Mouse (Mus musculus) heart, postnatal 4 days (tissue): ENCODE measurements around the gene Tex12. TPM values are rescaled to one million over a fixed set of nuclear protein-coding genes. Genes with fewer than 3 reads are reported as not detected.

Experiments used
- DNase-seq: peaks from one replicate; pipeline ENCODE4 v3.0.0; 2021
- total RNA-seq, 2 experiments: library from RNA; stranded (reverse); gene quantifications; 2 replicates each; pipeline ENCODE4 v1.2.3; 2021

Gene Tex12
- total RNA-seq, 2 experiments from 2014 or later: not detected

DNA sequence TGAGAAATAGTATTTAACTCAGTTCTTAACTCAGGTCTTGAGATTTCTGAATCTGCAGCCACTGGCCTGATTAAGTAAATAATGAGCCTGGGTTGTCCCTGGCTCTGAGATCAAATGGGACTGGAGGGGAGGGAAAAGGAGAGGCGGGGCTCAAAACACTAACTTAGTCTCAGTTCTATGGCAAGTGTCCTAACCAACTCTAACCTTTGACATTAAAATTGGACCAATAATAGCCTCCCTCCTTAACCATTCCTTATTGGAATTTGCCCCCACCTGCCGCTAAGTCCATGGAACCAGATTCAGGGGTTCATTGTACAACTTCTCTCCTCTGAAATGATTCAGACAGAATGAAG lies 6.1 kb downstream of the Tex12 start, which contains the start of gene Bco2:
TSS of gene Bco2 (minus strand) at position 88 of the 353 bp plus-strand sequence.
- no peak for DNase-seq

DNA sequence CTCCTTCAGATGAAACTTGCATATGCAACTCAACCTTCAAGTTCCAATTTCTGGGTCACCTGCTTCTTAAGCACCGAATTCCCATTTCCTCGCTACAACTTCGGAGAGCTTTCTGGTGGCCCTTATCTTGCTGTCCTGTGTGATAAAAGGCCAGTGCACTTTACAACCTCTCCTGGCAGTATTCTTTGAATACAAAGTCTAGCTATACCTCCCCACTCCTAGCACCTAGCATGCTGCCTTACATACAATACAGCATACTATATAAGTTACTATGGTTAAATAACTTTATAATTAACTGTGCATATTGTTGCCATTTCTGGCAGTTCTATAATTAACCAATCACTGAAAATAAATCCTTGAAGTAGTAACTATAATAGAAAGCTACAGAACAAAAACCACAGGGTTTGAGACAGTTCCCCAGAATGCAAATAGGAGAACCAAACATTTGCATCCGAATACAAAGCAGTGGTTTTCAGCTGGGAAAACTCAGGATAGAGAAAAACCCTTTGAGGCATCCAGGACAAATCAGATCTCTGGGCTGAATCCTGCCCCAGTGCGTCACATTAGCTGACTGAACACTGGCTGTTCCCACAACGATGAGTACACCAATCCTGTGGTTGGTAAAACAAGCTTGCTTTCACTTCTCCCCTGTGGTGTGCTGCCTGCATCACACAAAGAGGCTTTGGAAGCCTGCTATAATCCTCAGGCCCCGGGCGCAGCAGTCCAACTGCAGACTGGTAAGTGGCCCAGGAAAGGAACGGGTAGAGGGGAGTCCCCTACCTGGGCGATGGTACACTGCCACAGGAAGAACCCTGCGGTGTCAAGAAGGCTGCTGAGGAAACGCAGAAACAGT lies 6.7 kb downstream of the Tex12 start, which contains the start of gene Il18:
TSS of gene Il18 (plus strand) at position 587 of the 853 bp plus-strand sequence.
- no peak for DNase-seq

DNA sequence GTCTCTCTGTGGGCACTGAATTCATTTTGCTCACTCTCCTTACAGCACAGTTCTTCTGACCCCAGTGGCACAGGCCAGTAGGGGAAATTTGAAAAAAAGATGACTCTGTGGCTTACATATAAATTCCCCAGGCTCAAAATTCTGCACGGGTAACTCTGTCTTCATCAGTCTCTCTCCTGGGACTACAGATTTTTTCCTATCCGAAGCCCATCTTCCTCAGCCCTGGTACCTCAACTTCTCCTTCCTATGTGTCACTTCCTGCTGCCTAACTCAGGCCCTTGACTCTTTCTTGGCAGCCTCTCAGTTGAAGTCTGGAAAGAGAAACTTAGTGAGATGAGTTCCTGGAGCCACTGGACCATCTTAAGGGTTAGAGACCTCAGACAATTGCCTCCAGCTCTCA lies 7.6 kb downstream of the Tex12 start:
- no peak for DNase-seq

DNA sequence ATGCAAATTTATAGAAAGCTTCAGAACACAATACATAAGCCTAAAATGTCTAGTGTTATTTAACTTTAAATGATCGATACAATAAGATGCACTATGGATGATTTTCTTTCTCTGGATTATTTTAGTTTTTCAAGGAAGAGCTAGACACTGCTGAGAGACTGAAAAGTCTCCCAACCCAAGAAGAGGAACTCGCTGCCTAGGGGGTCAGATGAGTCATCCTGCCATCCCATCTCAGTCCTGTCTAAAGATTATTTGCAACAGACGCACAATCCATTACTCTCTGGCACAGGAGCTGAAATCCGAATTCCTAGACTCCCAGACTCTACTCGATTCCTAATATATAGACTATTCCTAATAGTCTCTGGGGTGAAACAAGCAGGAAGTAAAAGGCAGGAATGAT lies 8.9 kb downstream of the Tex12 start:
- DNase-seq: no peak

DNA sequence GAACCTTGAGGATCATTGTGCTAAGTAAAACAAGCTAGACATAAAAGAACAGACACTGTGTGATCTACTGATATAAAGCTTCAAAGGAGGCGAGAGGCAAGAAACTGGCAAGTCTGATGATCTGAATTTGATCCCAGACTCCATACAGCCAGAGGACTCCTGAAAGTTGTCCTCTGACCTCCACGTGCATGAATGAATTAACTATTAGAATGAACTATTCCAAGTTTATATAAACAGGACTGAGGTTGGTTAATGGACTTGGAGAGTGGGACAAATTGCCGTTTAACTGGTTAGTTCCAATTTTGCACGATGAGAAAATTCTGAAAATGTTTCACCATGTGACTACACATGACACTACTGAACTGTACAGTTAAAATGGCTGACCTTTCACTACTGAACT lies 12.2 kb downstream of the Tex12 start:
- no peak for DNase-seq

DNA sequence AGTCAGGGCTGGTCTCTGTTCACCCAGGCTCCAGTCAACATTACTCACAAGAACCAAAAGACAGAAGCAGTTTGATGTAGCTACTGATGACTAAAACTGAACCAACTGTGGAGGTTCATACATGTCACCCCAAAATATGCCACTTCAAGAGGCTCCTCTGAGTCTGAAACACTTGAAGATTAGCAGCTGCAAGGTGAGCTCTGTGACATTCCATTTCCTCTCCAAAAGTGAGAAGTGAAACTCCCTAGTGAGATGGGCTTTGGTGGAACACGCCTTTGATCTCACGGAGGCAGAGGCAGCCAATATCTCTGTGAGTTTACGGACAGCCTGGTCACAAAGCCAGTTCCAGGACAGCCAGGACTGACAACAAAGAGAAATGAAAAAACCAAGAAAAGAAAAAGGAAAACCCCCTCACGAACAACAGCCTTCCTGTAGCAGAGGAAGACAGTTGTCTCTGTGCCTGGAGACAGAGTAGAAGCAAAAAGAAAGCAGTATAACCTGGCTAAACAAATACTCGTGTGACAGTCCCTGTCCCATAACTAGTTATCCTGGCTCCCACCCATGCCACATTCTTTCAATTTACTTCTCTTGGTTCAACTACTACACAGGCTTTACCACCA lies 13.2 kb downstream of the Tex12 start:
- no peak for DNase-seq

DNA sequence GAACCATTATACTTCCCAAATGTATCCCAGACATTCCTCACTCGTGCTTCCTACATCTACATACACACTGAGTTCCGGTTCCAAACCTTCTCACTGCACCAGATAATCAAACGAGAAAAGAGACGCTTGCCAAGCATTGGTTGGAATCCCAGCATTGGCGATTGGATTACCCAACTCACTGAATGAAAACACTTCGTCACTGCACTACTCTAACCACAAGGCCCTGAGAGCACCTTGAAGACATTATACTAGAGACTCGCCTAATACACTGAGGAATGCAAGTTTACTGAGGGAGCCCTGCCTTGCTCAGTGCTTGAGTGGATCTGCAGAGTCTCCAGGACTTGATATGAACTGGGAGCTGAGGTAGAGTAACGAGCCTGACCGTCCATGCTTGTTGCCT lies 18.7 kb downstream of the Tex12 start:
- DNase-seq: no peak

DNA sequence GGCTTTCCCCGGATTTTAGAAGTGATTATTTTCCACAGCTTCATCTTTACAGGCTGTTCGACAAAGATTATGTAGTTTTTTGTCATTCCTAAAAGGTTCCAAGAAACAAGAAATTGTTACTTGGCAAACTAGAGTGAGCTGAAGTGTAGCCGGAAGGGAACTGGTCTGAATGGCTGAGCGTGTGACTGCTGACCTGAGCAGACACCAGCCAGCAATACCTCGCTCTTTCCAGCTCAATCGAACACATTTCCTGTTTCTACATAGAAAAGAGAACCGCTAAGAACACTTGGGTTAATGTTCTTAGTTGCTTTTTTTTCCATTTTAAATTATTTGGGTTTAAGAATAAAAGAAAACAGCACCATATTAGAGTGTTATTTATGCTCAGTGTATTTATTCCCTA lies 21.0 kb downstream of the Tex12 start:
- DNase-seq: no peak

DNA sequence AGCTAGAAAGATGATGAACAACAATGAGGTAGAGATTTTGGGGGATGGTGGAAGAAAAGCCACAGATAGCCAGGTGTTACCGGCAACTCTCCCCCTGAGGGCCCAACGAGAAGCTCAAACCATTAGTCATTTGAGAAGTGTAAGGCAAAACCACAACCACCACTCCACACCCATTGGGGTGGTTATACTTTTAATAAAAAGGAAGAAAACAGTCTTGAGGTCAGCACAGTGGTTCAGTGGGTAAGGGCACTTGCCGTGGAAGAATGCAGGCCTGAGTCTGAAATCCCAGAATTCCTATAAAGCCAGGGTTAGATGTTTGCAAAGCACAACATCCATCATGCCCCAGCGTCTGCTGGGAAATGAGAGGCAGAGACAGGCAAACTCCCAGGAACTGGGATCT lies 23.8 kb downstream of the Tex12 start:
- DNase-seq: no peak

DNA sequence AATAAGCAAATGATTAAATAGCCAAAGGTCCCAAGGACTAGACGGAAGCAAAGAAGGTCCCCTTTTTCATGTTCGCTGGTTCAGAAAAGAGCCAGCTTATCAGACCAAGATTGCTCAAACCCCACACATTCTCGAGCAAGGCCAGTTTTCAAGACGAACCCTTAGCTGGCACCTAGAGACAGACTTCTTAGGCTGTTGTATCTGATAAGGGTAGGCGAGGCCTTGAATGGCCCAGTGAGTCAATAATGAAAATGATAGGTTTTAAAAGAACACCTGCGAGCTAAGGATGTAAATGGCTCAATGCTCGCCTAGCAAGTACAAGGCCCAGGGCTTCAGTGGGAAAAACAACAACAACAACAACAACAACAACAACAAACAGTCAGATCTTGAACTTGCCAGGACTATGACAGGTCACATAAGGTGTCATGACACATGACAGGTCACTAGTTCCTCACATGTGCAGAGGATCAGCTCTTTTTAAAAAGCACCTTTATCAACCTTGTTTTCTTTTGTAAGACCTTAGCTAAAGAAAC lies 24.5 kb downstream of the Tex12 start:
- DNase-seq: no peak

DNA sequence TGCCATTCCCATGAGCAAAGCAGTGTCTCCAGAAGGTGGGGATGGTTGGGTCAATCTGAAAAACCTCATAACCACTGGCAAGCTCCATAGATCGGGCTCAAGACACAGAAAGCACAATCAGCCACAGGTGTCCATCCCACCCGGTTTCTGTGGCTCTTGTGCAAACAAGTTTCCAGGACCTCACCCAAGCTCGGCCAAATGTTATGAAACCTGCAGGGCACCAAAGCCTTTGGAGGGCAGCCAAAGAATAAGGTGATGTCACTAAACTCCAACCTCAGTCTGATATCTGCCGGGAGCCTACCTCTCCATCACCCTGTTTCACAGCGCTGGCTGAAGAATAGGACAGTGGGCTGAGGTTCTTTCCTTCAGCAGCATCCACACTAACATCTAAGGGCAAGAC lies 25.2 kb downstream of the Tex12 start:
- DNase-seq: no peak

DNA sequence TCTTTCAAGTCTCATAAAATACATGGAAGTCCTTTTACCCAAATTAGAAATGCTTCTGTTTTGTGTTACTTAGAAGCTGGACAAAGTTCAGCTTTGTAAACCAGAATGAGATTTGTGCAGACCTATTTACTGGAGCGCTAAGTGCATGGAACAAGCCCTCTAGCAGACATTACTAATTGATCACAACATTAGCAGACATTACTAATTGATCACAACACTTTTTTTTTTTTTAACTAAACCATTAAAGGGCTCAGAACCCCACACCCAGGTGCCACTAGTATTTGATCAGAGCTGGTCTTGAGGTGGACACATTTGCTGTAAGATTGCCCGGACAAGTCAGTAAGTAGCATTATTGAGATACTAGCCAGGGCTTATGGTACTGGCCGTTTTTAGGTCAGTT lies 27.3 kb downstream of the Tex12 start:
- DNase-seq: no peak

DNA sequence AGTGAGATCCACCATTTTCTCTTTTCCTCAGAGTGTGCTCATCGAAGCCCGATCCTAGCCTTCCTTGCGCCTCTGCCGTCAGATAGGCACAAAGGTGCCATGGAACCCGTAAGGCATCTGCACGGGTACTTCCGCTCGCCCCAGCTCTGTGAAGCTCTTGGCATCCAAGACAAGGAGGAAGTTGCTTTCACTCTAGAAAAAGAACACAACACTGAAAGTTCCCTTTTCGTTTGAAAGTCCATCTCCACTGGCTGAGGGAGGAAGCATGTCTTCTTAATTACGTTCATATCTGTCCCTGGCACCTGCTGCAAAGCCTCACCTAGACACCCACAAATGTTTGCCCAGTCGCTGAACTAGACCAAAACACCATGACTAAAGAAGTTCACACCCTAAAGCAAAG lies 27.8 kb downstream of the Tex12 start:
- DNase-seq: no peak

DNA sequence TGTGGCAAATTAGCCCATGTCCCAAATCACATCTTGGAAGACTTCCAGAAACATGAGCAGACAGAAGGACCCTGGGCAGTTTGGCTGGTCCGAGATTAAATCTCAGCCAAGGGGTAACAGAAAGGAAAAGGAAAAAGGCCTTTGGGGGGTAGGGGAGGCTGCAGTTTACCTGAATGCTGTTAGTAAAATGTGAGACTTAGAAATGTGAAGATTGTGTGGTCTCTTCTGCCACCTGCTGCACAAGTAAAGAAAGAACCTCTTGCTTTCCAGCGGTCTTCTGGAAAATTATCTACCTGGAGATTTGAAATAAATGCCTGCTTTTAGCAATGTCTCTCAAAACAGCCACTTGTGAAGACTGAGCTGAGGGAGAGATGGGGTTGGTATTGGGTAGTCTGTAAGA lies 30.2 kb downstream of the Tex12 start:
- DNase-seq: peak; percentile 24

DNA sequence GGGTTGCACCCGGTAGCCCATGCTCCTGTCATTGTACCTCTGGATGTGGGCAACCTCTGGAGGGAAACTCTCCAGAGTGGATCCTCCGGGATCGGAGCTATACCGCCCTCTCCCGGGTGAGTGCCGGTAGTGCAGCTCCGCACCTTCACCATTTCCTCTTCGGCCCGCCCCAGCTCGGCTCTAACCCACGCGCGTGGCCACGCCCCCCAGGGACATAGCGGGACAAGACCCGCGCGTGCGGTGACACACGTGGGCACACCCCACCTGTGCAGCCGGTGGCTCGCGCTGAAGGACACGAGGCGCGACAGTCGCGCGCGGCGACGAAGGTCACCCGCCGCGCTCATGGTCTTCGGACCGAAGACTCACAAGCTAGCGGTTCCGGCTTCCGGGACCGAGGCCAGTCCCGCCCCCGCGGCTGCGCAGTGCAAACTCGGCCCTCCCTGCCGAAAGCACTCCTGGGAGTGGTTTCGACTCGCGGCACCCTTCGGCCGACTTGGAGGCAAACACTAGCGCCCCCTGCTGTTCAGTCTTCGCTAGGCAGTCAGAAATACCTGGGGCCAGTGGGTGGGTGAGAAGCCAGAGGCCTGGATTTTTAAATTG lies 32.7 kb downstream of the Tex12 start, which contains the start of gene Pts:
TSS of gene Pts (minus strand) at position 432 of the 600 bp plus-strand sequence.
- DNase-seq: peak; percentile 99

DNA sequence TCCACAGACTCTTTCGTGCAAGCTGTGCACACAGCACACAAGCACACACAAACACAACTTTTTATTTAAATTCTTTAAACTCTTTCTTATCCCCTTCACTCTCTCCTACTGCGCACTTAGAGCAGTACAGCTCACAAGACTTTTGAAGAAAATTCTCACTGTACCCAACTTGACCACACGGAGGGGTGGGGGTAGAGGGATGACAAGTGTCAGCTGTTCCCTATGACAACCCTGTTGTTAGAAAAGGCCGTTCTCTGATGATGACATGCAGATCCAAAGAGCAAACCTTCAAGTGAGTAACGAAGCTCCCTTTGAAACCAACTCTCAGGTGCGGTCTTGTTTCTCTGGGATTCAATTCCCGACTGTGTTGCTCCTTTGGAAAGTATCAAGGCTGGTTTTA lies 33.3 kb downstream of the Tex12 start:
- no peak for DNase-seq

DNA sequence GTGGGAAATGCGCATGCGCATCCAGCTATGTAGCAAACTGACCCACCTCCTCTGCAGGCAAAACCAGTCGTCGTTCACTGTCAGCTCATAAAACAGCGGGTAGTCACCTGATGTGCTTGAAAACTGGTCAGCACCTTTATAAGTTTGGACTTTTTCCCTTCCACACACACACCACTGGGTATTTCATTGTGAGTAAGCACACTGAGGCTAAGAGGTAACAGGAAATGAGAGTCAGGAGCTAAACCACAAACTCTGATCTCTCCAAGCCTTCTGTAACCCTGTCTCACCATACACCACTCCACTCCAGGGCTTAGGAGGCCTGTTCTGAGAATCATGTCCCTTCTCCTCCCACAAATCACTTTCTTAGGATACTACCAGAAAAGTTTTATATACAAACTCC lies 35.5 kb downstream of the Tex12 start:
- no peak for DNase-seq

DNA sequence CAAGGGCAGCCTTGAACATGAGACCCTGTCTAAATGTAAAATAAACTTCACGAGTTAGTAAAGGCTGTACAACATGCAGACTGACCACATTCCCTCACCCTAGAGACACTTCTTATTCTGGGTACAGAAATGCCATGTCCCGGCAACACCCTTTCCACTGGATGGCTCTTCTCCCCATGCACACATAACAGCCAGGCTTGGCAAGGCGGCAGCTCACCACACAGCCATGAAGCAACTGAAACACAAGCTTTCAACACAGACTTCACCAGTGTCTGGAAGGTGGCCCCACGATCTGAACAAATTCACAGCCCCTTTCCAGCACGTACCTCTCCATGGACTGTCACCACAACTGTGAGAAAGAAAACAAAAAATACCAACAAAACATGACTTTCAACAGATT lies 36.2 kb downstream of the Tex12 start:
- DNase-seq: no peak

DNA sequence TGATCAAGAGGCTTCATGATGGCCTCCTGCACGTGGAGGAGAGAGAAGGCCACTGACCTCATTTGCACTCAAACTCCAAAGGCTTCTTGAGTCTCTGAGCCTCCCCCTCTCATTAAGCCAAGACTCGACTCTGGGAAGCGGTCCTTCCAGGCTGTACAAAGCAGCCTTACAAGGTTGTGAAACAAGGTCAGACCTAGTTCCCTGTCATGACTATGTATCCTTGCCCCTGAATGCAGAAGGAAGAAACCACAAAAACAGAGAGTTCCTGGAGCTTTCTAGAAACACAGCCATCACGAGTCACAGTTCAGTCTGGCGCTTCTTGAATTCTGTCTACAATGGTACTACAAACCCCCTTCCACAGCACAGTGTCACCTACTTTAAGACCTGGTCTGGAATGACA lies 38.6 kb downstream of the Tex12 start:
- no peak for DNase-seq

DNA sequence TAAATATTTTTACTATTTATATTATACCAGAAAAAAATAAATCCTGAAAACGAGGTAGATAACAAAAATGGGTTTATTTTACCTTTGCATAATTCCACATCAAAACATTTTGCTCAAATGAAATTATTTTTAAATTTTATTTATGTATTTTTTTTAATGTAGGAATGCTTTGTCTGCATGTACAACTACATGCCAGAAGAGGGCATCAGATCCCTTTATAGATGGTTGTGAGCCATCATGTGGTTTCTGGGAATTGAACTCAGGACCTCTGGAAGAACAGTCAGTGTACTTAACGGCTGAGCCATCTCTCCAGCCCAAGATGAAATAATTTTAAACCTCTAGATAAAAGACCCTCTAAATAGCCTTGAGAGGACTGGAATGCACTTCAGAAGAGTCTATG lies 39.6 kb downstream of the Tex12 start:
- no peak for DNase-seq

DNA sequence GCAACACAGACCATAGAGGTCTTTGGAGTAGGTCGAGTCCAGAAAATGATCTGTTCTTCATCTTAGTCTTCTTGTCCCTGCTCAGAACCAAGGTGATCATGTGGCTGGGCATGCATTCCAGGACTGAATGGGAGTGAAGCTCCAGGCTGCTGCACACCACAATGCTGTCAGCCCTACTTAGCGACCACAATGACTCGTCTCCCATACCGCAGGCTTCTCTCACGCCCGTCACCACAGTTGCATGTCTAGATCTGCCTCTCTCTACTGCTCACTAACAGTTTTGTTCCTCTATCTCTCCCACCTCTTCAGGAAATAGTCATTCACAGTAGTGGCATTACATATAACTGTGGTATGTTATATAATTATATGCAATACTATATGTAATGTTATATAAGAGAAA lies 40.4 kb downstream of the Tex12 start:
- no peak for DNase-seq

DNA sequence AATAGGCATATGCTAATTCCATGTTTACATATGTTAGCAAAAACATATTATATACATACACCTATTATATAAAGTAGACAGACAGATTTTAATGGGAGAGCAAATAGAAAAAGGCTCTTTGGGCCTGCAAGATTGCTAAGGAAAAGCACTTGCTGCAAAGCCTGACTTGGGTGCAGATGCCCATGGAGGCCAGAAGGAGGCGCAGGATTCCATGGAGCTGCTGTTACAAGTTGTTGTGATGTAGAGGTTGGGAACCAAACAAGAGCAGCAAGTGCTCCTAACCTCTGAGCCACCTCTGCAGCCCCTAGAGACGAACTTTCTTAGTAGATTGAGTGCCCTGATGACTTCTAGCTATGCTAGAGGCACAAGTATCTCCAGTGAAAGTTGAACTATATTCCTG lies 42.3 kb downstream of the Tex12 start:
- peak; percentile 25 for DNase-seq

DNA sequence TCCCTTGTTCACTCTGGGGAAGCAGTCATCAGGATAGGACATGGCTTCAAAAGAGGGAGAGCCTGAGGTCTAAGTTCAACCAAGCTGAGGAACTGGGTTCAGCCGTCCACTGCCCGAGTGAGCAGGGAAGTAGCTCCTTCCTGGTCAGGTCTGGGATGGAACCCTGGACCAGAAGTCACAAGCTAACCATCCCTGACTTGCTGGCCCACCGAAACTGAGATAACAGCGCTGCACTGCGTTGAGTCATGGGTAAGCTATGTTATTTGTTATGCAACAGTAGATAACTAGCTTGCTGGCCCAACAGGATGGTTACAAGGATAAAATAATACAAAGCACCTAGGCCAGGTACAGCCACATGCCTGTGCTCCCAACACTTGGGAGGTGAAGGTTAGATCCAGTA lies 45.7 kb downstream of the Tex12 start:
- no peak for DNase-seq

DNA sequence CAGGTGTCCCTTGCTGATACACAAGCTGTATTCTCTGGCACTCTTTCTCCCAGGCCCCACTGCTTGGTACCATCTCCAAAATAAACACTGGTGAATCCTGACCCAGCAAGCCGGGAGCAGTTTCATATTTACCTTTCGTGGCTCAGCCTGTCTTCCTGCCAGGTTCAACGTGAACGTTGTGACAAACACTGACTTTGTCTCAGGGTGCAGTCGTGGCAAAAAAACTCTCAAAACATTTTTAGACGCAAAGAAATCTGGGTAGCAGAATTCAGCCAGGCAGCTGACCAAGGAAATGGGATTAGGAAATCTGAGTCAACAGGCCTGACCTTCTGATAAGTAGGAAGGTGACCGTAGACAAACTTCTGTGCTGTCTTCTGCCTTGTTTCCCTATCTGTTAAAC lies 53.6 kb downstream of the Tex12 start:
- no peak for DNase-seq
